Mouse (Mus musculus) midbrain, embryonic 15.5 days (tissue): ENCODE results near the gene Abhd17c. TPM values are rescaled to one million over a fixed set of nuclear protein-coding genes. Genes with fewer than 3 reads are reported as not detected.
A peak's percentile ranks its signal among the peaks of the same experiment; 100 is the strongest.
"Not testable (repeated sequence)": the region's sequence is repeated elsewhere in the genome, so short reads cannot be mapped to it uniquely, and the experiment has no call there.

Source experiments
- ATAC-seq: fragments of 200-750 bp; cut with Nextera tagmentation; replicated peaks from 2 replicates; pipeline ENCODE4 v1.8.0; 2017; ENCODE audit warnings: moderate TSS enrichment
- H3K27ac ChIP-seq: fragments of 300-500 bp; sonication (generic); 2 replicates; pipeline ENCODE4 v1.5.1; 2015; ENCODE audit warnings: mild to moderate bottlenecking, inconsistent platforms
- H3K27me3 ChIP-seq: fragments of 300-500 bp; sonication (generic); replicated peaks from 2 replicates; pipeline ENCODE4 v1.6.1; 2015; ENCODE audit warnings: inconsistent platforms
- H3K36me3 ChIP-seq: fragments of 300-500 bp; sonication (generic); replicated peaks from 2 replicates; pipeline ENCODE4 v1.6.1; 2015; ENCODE audit warnings: inconsistent platforms
- H3K4me1 ChIP-seq: fragments of 300-500 bp; sonication (generic); 2 replicates; pipeline ENCODE4 v1.6.1; 2015; ENCODE audit warnings: inconsistent platforms
- H3K4me2 ChIP-seq: fragments of 300-500 bp; sonication (generic); 2 replicates; pipeline ENCODE4 v1.6.1; 2015; ENCODE audit warnings: inconsistent platforms, mild to moderate bottlenecking, moderate library complexity
- H3K4me3 ChIP-seq: fragments of 300-500 bp; sonication (generic); 2 replicates; pipeline ENCODE4 v1.5.1; 2015; ENCODE audit warnings: mild to moderate bottlenecking, inconsistent platforms
- H3K9ac ChIP-seq: fragments of 300-500 bp; sonication (generic); 2 replicates; pipeline ENCODE4 v1.6.1; 2015; ENCODE audit warnings: mild to moderate bottlenecking, inconsistent platforms
- H3K9me3 ChIP-seq: fragments of 300-500 bp; sonication (generic); 2 replicates; pipeline ENCODE4 v1.6.1; 2016; ENCODE audit warnings: inconsistent platforms
- WGBS: fragments of 180-500 bp; shearing (Covaris S2); methylation state at CpG from one replicate; pipeline ENCODE4 v1.1.7; 2015; ENCODE audit warnings: mixed read lengths; 5-methylcytosine and 5-hydroxymethylcytosine counted together
- polyA plus RNA-seq: library from polyadenylated mRNA; unstranded; fragments of >200 nt; fragmentation: Nextera tagmentation; extraction: Ambion mirVana; gene quantifications from 2 replicates; pipeline ENCODE4 v1.2.1, GENCODE M21; 2015

Gene Abhd17c
- polyA plus RNA-seq, 1 experiment from 2014 or later, result 69.9 TPM

DNA sequence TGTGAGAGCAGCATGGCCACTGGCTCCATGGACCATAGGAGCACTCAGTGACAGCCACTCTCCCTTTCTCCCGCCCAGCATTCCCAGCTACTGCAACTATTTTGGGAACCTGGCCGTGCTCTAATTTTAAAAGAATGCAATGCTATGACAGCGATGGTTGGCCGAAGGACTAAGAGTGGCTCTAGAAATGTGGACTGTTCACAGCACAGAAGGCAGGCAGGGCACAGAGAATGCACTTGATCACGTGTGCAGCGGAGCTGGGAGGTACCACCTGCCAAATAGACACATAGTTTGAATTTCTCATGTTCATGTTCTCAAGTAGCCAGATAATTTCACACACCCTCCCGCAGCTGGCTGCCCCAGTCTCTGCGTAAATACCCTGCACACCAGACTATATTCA, 23.0 kb downstream of the Abhd17c start:
- 80% methylated on average over 8 of the region's 8 CpGs for WGBS

DNA sequence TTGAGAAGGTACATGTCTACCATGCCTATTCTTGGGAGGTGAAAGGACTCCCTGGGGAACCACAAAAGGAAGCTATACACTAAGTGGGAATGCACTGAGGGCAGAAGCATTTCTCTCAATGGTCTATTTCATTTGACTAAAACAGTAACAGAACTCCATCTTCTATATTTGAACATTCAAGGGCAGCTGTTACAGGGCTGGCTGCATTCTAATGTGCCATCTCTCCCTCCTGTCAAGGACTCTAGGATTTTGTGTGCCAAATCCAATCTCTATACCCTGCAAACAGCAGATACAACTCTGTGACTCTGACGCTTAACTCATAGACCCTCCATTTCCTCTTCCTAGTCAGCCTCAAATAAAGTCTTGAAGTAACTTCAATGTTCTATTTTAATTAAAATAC, 26.0 kb downstream of the Abhd17c start:
- Histone ChIP-seq H3K36me3 (no peaks in the 10 kb centered on the region), H3K4me3 (no peak overlapping the region), H3K9ac (no peak overlapping the region), H3K4me1 (peaks cover 19% of the 10 kb centered on the region), H3K27ac (no peak overlapping the region), H3K9me3 (no peaks in the 10 kb centered on the region), H3K27me3 (no peaks in the 10 kb centered on the region), H3K4me2 (no peak overlapping the region)
- 89% methylated on average over 1 of the region's 1 CpGs for WGBS
- no peak for ATAC-seq

More for the DNA sequence above, 23.0 kb downstream of the Abhd17c start:
- Histone ChIP-seq H3K4me2 (no peak overlapping the region), H3K27ac (no peak overlapping the region), H3K4me3 (no peak overlapping the region), H3K9me3 (no peaks in the 10 kb centered on the region), H3K9ac (no peak overlapping the region), H3K4me1 (peaks cover 15% of the 10 kb centered on the region; the same call in 1 of the 2 replicates), H3K36me3 (no peaks in the 10 kb centered on the region), H3K27me3 (no peaks in the 10 kb centered on the region)
- no peak for ATAC-seq

DNA sequence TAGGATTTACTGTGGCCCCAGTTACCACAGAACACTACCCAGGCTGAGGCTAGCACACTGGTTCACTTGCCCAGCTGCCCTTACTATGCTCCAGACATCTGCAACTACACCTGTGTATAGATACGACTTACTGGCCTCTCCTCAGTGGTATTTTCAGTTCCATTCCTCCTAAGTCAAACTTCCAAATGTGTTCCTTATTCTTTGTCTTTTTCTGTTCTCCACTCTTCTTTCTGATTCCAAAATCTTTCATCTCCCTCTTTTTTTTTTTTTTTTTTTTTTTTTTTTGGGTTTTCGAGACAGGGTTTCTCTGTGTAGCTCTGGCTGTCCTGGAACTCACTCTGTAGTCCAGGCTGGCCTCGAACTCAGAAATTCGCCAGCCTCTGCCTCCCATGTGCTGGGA, 28.0 kb downstream of the Abhd17c start:
- not testable (repeated sequence) for H3K9ac ChIP-seq, H3K27ac ChIP-seq, H3K36me3 ChIP-seq, H3K4me2 ChIP-seq, H3K4me3 ChIP-seq, ATAC-seq, H3K27me3 ChIP-seq, H3K9me3 ChIP-seq
- peaks cover 29% of the 10 kb centered on the region for H3K4me1 ChIP-seq
- 89% methylated on average over 4 of the region's 4 CpGs for WGBS

DNA sequence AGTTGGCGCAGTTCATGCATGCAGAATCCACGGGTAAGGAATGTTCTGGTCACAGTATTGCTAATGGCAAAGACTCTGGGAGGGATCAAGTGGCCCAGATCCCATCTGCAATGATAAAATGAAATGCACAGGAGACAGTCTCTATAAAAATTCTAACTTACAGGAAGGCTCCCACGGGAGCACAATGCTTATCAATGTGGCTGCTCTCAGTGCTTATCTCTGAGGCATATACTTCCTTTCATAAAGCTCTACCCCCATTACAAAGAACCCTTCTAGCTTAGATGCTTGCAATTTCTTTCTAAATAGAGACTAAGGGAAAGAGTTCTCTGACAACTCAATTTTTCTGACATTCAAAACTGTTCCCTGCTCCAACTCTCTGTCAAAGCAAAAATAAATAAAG, 29.9 kb downstream of the Abhd17c start:
- Histone ChIP-seq H3K4me3 (no peak overlapping the region), H3K4me2 (no peak overlapping the region), H3K36me3 (no peaks in the 10 kb centered on the region), H3K9ac (no peak overlapping the region), H3K27ac (no peak overlapping the region), H3K9me3 (no peaks in the 10 kb centered on the region), H3K4me1 (peaks cover 29% of the 10 kb centered on the region), H3K27me3 (no peaks in the 10 kb centered on the region)
- no peak for ATAC-seq
- 77% methylated on average over 3 of the region's 3 CpGs for WGBS

DNA sequence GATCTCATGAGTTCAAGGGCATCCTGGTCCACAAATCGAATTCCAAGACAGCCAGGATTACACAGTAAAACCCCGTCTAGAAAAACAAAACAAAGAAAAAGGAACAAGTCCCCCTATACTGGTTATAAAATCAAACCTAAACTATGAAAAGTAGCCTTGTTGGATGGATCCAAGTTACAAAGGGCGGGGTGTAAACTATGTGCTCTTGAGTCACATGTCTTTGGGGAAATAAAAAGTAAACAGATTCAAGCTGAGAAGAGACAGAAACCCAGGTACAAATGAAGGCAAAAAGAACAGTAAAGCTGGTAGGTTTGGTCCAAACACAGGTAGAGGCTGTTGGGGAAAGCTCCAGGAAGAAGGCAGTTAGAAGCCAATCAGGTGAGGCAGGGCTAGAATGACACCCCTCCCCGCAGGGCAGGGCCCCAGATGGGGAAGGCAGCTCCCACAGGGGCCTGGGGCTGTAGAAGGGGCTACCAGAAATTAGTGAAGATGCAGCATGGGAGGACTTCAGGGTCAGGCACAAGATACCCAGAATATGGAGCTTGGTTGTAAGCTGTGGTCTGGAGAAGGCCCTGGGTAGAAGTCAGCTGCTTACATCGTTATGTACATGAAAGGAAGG, 31.4 kb downstream of the Abhd17c start:
- H3K4me1 ChIP-seq, result peaks cover 25% of the 10 kb centered on the region
- no peaks in the 10 kb centered on the region for H3K9me3 ChIP-seq
- no peak overlapping the region for H3K4me3 ChIP-seq
- H3K4me2 ChIP-seq, result no peak overlapping the region
- no peaks in the 10 kb centered on the region for H3K36me3 ChIP-seq
- no peak for ATAC-seq
- H3K27me3 ChIP-seq, result no peaks in the 10 kb centered on the region
- H3K27ac ChIP-seq, result no peak overlapping the region
- H3K9ac ChIP-seq, result no peak overlapping the region
- WGBS, result 77% methylated on average over 5 of the region's 5 CpGs

DNA sequence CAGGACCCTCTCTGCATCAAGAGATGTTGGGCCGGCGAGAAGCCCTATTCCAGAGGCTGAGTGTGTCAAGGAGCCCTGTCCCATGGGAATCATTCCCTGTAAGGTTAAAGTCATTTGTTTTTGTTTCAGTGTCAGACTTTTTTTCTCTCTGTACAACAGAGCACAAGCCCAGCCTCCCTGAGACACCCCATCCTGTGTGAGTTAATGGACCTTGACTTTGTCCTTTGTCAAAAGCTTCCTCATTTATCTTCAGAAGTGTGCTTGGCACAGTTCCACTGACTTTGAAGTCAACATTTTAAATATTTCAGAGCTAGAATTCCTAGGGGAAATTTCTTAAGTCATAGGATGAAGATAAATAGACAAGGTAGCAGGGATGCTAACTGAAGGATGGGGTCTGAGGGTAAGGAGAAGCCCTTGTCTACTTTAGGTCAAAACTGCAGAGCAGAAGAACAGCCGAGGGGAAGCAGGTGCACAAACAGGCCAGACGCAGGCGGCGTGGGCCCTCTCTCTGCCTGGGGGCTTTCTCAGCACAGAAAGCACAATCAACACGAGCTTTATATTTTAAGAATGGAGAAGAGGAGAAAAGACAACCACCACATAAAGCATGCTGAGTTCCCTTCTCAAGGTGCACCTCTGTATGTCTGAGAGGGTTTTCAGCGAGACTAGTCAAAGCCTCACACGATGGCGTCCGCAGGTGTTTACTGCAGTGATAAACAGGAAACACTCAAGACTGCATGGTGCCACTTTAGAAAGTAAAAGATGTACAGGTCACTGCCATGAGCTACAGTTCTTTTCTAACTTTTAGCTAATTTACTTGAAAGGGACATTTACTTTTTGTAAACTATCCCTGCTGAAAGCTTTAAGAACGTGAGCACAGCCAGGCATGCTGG, 32.2 kb downstream of the Abhd17c start:
- WGBS, result 53% methylated on average over 12 of the region's 12 CpGs
- H3K36me3 ChIP-seq, result no peaks in the 10 kb centered on the region
- no peaks in the 10 kb centered on the region for H3K27me3 ChIP-seq
- H3K4me2 ChIP-seq, result no peak overlapping the region
- no peak for ATAC-seq
- H3K27ac ChIP-seq, result no peak overlapping the region
- no peak overlapping the region; the same call in 1 of the 2 replicates for H3K9ac ChIP-seq
- H3K9me3 ChIP-seq, result no peaks in the 10 kb centered on the region
- no peak overlapping the region for H3K4me3 ChIP-seq
- peaks cover 29% of the 10 kb centered on the region for H3K4me1 ChIP-seq

DNA sequence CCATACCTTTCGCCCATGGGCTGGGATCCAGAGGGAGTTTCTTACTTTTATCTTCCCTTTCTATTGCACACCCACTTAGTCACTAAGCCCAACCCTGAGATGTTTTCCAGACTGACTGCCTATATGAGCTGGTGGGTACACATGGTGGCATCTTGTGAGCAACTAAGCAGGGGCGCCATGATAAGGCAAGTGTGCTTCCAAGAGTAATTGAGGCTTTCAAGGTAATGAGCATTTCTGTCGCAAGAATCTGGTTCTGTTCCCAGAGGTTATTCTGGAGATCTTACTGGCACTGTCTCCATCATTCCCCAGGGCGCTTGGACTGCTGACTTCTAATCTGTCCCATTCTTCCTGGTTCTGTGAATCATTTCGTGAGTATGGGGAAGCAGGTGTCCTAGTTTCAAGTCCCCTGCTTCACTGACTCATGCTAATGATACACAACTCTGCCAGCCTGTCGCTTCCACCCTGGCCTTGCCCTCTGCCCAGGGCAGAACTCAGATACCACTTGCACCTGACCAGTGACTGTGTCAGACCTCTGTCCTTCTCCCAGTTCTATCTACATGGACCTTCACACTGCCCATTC, 34.1 kb downstream of the Abhd17c start:
- no peak overlapping the region for H3K27ac ChIP-seq
- no peak overlapping the region for H3K4me2 ChIP-seq
- no peaks in the 10 kb centered on the region for H3K27me3 ChIP-seq
- H3K36me3 ChIP-seq, result no peaks in the 10 kb centered on the region; the same call in 1 of the 2 replicates
- no peak overlapping the region for H3K4me3 ChIP-seq
- no peak overlapping the region for H3K9ac ChIP-seq
- WGBS, result 92% methylated on average over 6 of the region's 6 CpGs
- H3K4me1 ChIP-seq, result peaks cover 44% of the 10 kb centered on the region
- no peaks in the 10 kb centered on the region for H3K9me3 ChIP-seq
- no peak for ATAC-seq

DNA sequence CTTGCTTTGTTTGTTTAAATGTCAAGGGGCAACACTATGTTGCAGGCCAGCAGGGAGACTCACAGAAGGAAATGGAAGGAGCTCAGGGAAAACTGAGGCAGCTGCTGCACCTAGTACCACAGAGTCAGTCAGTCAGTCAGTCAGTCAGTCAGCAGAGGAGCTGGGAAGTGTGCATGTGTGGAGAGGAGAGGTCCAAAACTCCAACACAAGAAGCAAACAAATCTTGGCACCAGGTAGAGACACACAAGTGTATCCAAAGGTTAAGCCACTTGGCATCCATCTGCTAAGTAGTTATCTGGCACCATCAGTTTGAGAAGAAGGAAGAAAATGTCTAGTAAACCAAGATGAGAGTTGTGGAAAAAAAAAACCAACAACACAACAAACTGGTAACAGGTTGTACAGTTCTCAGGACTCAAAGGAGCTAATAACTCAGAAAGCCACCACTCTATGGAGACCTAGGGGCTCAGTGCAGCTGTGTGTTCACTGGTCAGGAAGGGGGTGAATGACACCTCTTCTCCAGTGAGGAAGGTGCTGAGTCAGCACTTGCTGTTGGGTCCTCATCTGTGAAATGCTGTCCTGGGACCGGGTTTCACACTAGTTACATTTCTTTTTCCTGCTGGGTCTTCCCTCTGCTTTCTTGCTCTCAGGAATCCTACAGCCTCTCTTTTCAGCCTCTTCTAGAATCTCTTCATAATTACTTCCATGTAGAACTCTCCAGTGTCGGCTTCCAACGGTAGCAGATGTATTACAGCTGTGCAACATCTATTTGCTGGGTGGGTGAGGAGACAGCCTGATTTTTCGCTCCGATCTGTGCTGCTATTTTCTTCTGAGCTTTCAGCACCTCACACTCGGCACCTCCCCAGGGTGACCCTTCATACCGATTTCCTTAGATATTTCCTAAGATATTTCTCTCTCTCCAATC, 34.8 kb downstream of the Abhd17c start:
- WGBS, result 89% methylated on average over 7 of the region's 7 CpGs
- H3K27ac ChIP-seq, result no peak overlapping the region

DNA sequence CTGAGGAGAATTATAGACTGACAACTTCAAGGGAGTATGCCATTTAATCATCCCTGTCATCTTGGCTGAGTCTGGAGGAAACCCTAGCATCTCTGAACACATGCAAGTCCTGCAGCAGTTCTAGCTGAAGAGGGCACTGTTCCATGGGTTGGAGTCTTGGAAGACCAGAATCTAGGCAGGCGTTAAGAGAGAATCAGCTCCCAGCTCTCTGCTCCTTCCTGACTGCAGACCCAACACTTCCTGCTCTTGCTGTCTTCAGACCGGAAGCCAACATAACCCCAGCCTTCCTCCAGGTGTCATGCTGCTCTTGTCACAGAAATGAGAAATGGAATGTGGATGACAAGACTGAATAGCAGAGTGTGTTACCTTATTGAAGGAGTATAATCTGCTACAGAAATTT, 36.3 kb downstream of the Abhd17c start:
- WGBS, result 77% methylated on average over 2 of the region's 2 CpGs
- H3K27ac ChIP-seq, result no peak overlapping the region
- H3K9ac ChIP-seq, result no peak overlapping the region
- H3K27me3 ChIP-seq, result no peaks in the 10 kb centered on the region
- H3K4me1 ChIP-seq, result peaks cover 40% of the 10 kb centered on the region
- H3K4me3 ChIP-seq, result no peak overlapping the region
- H3K36me3 ChIP-seq, result no peaks in the 10 kb centered on the region; the same call in 1 of the 2 replicates
- ATAC-seq, result no peak
- no peak overlapping the region for H3K4me2 ChIP-seq
- H3K9me3 ChIP-seq, result no peaks in the 10 kb centered on the region

More for the DNA sequence above, 34.8 kb downstream of the Abhd17c start:
- H3K4me1 ChIP-seq, result peaks cover 43% of the 10 kb centered on the region
- no peak overlapping the region for H3K9ac ChIP-seq
- no peak overlapping the region for H3K4me2 ChIP-seq
- no peaks in the 10 kb centered on the region for H3K9me3 ChIP-seq
- ATAC-seq, result no peak
- no peak overlapping the region for H3K4me3 ChIP-seq
- H3K27me3 ChIP-seq, result no peaks in the 10 kb centered on the region
- H3K36me3 ChIP-seq, result no peaks in the 10 kb centered on the region; the same call in 1 of the 2 replicates

DNA sequence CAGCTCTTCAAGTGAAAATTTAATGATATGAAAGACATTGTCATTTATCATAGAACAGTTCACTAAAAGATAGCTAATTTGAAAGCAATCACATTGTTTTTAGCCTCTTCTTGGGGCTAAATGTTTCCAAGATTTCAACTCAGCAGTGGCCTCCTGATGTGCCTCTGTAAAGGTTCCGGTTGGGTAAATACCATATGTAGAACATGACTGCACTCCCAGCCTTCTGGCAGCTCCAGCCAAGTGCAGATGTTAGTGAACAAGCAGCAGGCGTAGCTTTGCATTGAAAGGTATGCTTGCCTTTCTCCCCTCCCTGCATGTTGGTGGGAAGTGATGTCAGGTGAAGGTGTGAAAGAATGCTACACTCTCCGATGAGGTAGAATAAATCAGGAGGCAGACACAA, 36.9 kb downstream of the Abhd17c start:
- Histone ChIP-seq H3K27me3 (no peaks in the 10 kb centered on the region), H3K36me3 (no peaks in the 10 kb centered on the region; the same call in 1 of the 2 replicates), H3K9me3 (no peaks in the 10 kb centered on the region), H3K4me1 (peaks cover 36% of the 10 kb centered on the region), H3K9ac (no peak overlapping the region), H3K4me2 (no peak overlapping the region), H3K27ac (no peak overlapping the region), H3K4me3 (no peak overlapping the region)
- 75% methylated on average over 3 of the region's 3 CpGs for WGBS
- no peak for ATAC-seq

DNA sequence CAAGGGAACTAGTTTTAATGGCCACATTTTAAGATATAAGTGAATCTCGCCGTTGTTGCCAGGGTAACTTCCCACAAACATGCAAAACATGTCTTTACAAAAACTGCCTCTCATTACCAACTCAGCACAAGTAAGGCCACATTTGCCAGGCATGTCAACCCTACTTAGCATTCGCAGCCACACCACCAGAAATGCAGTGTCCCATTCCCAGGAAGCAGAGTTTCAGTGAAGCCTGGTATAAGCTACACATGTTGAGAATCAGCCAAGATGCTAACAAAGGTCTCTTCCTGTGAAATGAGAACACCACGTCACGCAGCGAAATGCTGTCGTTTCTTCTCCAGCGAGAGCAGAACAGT, 38.7 kb downstream of the Abhd17c start:
- peak; percentile 44; the same call in 1 of the 2 replicates for ATAC-seq
- no peak overlapping the region for H3K4me2 ChIP-seq
- H3K4me1 ChIP-seq, result peaks cover 26% of the 10 kb centered on the region
- H3K27ac ChIP-seq, result peak overlapping the region; percentile 27
- H3K4me3 ChIP-seq, result no peak overlapping the region
- H3K27me3 ChIP-seq, result no peaks in the 10 kb centered on the region
- H3K9ac ChIP-seq, result no peak overlapping the region
- H3K36me3 ChIP-seq, result peaks cover 7% of the 10 kb centered on the region; the same call in 1 of the 2 replicates
- H3K9me3 ChIP-seq, result no peaks in the 10 kb centered on the region
- WGBS, result 48% methylated on average over 8 of the region's 8 CpGs
